Mouse (Mus musculus): ENCODE measurements around the gene Wnt4. TPM values are rescaled to one million over a fixed set of nuclear protein-coding genes. Genes with fewer than 3 reads are reported as not detected.

Gene Wnt4
- total RNA-seq, 4 experiments from 2014 or later: 0.09 to 0.25 (median 0.15) TPM

DNA sequence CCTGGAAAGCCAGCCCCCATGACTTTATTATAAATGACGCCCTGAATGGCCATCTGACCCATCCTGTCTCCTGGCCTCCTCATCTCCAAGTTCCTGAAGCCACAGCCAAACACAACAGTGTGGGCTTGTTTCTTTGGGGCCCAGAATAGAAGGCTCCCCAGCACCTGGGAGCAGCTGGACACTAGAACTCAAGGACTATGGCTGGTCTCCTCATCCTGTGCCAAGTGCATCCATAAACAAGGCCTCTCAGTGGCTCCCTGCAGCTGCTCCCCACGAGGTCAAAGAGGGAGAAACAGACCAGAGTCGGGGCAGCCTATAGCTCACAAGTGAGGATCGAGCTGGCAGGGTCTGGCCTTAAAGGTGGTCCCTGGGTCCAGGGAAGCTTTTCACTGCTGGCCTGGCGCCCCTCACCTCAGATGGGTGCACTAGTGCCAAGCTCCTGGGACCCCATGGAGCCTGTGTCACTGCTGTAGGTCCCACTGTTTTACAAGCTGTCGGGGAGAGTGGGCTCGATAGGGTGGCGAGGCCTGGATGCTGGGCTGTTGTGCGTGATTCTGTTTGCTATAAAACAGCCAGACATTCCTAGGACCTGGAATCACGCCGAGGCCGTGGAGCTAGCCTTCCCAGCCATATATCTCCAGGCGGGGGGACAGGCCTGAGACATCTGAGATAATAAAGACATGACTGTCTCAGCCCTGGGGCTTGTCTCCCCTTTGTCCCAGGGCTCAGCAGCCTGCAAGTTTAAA lies 28.7 kb downstream of the Wnt4 start:
- no peak for DNase-seq (ENCODE audit: low spot score)

GRCm38 (mm10) chr4:137306577-137306888 lies 29.2 kb downstream of the Wnt4 start:
- DNase-seq (ENCODE audit: low spot score): no peak

GRCm38 (mm10) chr4:137306991-137307706 lies 29.9 kb downstream of the Wnt4 start:
- no peak for DNase-seq (ENCODE audit: low spot score)

DNA sequence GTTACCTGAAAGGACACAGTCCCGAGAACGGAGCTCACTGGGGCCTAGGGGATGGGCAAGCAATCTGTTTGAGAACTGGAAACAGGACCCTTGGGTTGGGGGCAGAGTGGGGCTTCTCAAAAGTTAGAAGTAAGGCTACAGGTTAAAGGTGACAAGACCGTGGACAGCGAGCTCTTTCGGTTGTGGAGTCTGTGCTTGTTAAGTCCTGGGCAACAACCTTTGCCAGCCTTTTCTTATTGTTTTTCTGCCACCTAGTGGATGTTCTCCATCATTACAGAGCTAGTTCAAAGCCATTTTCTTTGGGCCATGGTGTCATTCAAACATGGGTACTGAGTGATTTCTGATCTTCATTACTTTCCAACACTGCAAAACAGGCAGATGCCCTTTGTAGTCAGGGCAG lies 31.1 kb downstream of the Wnt4 start:
- DNase-seq (ENCODE audit: low spot score): no peak

GRCm38 (mm10) chr4:137313511-137313910 lies 36.2 kb downstream of the Wnt4 start:
- no peak for DNase-seq (ENCODE audit: low spot score)

- DNase-seq (ENCODE audit: low spot score): no peak
These were observed 37.3 kb downstream of the Wnt4 start for GRCm38 (mm10) chr4:137314561-137314960.

DNA sequence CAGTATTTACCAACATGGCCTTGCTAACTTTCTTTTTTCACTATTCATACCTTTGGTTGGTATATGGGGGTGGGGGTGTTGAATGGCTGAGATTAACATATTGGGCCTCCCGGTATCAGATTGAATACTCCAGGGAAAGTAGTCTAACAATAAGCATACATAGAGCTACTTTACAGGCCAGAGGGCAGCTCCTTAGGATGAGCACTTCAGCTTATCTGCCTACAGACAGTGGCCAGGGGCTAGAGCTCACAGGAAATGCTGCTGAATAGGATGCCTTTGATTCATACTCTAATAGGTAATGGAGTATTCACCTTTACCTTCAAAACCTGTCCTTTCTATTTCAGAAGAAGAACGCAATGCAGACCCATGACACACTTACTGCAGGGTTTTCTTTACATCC lies 37.8 kb downstream of the Wnt4 start:
- DNase-seq (ENCODE audit: low spot score): no peak

DNA sequence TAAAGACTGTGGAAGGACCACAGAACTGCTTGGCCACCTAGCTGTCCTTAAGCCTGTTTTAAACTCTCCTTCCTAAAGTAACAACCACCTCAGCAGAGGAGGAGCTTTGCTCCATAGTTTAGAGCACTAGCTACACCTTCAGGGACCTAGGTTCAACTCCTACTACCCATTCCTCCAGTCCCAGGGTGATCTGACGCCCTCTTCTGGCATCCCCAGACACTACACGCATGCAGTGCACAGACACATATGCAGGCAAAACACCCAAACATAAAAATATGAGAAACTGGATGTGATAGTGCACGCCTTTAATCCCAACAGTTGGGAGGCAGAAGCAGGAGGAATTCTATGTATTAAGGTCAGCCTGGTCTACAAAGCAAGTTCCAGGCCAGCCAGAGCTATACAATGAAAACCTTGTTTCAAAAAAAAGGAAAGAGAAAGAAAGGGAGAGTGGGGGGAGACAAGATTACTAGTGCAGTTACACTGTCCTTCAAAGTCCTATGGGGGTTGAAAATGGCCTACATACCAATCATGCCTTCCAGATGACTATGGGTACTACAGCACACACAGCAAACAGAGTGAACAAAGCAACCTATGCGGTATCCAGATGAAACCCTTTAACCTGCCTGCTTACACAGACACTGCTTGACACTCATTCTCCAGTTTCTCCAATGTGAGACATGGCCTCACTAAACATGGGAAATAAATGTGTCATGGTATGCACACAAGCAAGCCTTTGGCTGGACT lies 38.9 kb downstream of the Wnt4 start:
- no peak for DNase-seq (ENCODE audit: low spot score)

- no peak for DNase-seq (ENCODE audit: low spot score)
These were observed 47.6 kb downstream of the Wnt4 start for GRCm38 (mm10) chr4:137324926-137325325.

DNA sequence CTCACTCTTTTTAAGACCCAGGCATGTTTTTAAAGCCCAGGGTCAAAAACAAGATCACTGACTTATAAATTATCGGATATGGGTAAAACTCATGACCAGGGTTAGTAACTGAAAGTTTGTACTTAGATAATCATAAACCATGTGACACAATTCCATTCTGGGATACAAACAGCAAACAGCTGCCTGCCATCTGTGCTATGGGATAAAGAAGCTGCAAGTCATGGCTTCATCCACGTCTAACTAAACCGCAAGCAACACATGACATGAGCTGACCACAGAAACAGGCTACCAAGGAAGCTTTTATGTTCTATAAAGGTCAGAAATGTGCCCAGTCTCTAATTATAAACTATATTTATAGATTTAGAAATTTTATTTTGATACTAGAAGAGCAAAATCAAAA lies 49.2 kb downstream of the Wnt4 start:
- peak; percentile 17 for DNase-seq (ENCODE audit: low spot score)

DNA sequence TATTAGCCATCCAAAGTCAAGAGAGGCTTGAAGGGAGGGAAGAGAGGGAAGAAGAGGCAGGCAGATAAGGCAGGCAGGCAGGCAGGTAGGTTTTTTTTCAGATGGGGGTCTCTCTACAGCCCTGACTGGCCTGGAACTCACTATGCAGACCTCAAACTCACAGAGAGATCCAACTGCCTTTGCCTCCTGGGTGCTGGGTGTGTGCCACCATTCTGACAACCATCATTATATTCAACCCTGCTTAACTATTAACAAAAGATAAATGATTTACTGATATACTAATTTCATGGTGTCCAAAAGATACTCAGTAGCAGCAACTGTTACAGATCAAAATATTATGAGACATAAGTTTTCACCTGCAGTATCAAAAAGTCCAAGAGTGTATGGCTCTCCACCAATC lies 54.8 kb downstream of the Wnt4 start:
- no peak for DNase-seq (ENCODE audit: low spot score)

DNA sequence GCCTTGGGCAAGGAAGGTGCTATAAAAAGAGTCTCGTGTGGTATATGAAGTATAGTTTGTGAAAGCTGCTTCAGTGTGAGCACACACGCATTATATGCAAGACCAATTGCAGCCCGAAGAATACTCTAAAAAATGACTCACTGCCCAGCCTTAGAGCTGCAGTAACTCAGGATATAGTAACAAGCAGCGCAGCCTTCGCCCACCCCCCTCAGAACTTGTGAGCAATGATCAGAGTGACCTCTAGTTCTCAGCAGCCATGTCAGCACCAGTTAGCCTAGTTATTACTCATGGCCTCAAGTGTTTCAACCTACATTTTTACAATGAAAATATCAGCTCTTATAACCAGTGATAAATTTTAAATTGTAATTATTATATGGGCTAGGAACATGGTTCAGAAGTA lies 59.2 kb downstream of the Wnt4 start:
- DNase-seq (ENCODE audit: low spot score): no peak

- DNase-seq (ENCODE audit: low spot score): peak; percentile 34
These were observed 62.1 kb downstream of the Wnt4 start for GRCm38 (mm10) chr4:137339415-137339814.

- DNase-seq (ENCODE audit: low spot score): no peak
These were observed 65.5 kb downstream of the Wnt4 start for GRCm38 (mm10) chr4:137342816-137343215.

DNA sequence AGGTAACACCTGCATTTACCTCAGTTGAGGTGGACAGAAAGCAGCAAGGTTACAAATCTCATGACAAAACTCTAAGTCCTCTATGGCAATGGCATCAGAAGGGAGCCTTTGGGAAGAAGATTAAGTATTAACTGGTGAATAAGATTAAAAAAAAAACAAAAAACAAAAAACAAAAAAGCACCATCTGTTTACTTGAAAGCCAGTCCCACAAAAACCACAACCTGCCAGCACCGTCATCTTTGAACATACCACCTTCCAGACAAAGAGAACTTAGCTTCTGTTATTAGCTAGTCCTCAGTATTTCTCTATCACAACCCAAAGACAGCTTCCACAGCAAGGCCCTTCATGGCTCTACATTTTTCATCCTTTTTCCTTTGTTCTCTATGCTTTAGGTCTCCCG lies 67.8 kb downstream of the Wnt4 start:
- no peak for DNase-seq (ENCODE audit: low spot score)

GRCm38 (mm10) chr4:137345790-137346189 lies 68.5 kb downstream of the Wnt4 start:
- peak; percentile 19 for DNase-seq (ENCODE audit: low spot score)

Other genes starting within 250 kb of the Wnt4 start
- 1 to 10 TPM; 5.6 to 9.3 (median 7.1) TPM for gene Zbtb40, start 228.7 kb upstream of the Wnt4 start, total RNA-seq (2022)
- gene Cdc42, start 80.2 kb downstream of the Wnt4 start, total RNA-seq (2022): 100 to 1,000 TPM; 121 to 145 (median 138) TPM
- gene Cela3a, start 132.3 kb downstream of the Wnt4 start, total RNA-seq (2022): not detected
- gene Cela3b, start 153.1 kb downstream of the Wnt4 start, total RNA-seq (2022): not detected
- not detected for gene 1700013G24Rik, start 175.8 kb downstream of the Wnt4 start, total RNA-seq (2022)
- gene Hspg2, start 191.3 kb downstream of the Wnt4 start, total RNA-seq (2022): 100 to 1,000 TPM; 124 to 205 (median 189) TPM

Measured in heart, adult 8-10 months (tissue).